Mouse (Mus musculus): ENCODE measurements around the gene Ribc2. TPM values are rescaled to one million over a fixed set of nuclear protein-coding genes. Genes with fewer than 3 reads are reported as not detected.

Gene Ribc2
- total RNA-seq, 1 experiment from 2014 or later = not detected

DNA sequence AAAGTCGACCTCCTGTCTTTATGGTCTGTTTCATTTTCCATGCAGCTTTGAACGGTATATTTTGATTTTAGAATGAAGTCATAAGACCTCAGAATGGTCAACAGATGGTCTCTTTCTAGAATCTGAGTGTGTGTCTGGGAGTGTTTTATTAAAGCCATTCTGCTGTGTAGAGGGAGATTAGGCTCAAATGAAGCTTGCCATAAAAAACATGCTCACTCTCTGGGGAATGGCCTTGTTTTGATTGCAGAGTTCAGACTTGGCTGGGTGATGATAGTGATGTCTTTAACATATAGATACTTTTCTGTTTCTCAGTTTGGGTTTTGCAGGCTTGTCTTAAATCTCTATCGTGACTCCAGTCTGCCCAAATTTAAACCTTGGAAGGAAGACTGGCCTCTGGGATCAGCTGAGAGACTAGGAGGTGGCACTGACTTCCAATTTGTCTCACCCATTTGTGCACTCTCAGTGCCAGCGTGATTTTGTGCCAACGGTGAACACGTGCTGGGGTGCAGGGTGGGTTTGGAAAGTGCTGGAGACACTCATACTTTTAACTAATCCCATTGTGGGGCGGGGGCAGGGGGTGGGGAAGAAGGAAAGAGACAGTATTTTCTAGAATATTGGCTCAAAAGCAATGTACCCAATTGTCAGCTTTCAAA, 47.8 kb downstream of the Ribc2 start:
- DNase-seq = no peak

DNA sequence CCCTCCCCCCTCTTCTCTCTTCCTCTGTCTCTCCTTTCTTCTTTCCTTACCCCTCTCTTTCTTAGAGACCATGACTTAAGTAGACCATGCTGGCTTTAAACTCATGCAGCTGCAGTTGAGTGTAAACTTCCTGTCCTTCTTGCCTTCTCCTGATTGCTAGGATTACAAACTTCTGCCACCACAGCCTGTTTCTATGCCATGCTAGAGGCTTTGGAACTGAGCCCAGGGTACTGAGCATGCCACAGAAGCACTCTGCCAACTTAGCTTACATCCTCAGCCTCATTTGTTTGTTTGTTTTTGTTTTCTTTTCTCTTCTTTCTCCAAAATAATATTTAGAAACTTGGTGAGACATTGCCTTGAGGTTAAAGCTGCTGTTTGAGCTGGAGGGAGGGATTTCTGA, 48.5 kb downstream of the Ribc2 start:
- no peak for DNase-seq

DNA sequence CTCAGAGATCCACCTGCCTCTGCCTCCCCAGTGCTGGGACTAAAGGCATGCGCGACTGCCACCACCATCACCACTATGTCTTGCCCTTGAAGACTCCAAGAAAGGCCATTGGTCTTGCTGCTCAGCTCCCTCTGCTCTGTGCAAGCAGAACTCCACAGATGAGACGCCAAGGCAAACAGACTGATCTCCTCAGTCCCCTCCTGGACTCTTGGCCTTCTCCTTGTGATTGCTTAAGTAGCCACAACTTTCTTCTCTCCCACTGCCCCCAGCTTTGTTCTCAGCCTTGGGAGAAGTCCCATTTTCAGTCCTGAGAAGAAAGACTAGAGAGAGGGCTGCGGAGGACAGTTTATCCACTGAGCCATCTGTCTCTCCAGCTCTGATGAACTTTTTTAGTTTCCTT, 50.2 kb downstream of the Ribc2 start:
- DNase-seq = no peak

DNA sequence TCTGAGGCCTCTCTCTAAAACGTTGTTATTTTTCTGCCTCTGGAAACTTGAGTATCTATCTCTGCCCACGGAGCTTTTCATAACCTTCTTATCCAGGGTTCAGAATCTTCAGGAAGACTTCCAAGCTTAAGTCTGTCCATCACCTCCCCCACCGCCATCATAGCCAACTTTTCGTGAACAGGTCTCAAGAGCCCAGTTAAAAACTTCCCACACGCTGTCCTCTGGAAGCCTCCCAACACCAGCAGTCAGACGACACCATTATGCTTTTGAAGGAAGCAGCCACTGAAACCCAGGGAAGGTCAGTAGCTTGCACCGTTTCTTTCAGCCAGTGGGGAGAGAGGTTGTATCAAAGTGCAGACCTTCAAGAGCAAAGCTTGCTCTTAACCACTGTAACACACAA, 55.0 kb downstream of the Ribc2 start:
- DNase-seq = no peak

DNA sequence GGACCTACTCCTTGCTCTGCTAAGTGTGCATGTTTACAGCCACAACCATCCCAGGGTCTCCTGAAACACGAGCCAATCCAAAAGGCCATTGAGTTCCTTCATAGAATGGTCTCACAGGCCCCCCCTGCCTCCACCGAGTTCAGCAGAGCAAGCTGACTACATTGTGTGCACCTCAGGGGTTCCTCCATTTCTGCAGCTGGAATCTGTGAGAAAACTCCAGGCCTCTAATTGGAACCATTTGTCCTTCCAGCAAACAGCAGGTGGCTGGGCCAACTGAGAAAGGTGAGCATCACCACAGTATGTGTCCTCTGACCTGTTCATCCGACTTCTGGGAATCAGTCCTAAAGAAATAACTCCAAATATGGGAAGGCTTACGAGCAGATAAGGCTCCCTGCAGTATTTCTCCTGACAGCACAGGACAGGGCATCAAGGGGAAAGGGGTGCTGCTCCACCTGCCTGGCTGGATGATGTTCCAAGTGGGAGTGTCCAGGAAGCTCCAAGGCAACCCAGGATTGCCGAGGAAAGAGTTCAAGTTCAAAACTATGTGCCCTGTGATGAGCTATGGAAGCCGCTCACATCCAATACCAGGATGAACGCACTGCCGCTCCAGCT, 56.4 kb downstream of the Ribc2 start:
- DNase-seq = no peak

Other genes starting within 250 kb of the Ribc2 start
- 0.24 and 0.39 TPM in 2 replicates for gene Gm29666, start 212.0 kb upstream of the Ribc2 start, total RNA-seq (2021)
- 40.0 and 40.8 TPM in 2 replicates for gene Nup50, start 208.7 kb upstream of the Ribc2 start, total RNA-seq (2021)
- 18.6 and 28.8 TPM in 2 replicates for gene 5031439G07Rik, start 143.5 kb upstream of the Ribc2 start, total RNA-seq (2021)
- gene Upk3a, start 114.9 kb upstream of the Ribc2 start, total RNA-seq (2021) = not detected in 2 replicates
- gene Fam118a, start 103.1 kb upstream of the Ribc2 start, total RNA-seq (2021) = 9.0 and 15.8 TPM in 2 replicates
- gene Smc1b, start 114 bp upstream of the Ribc2 start, total RNA-seq (2021) = not detected in 2 replicates
- 33.0 and 37.1 TPM in 2 replicates for gene Fbln1, start 73.9 kb downstream of the Ribc2 start, total RNA-seq (2021)
- 128 and 131 TPM in 2 replicates for gene Atxn10, start 204.2 kb downstream of the Ribc2 start, total RNA-seq (2021)